ENCODE assay signal across 9 mouse cellular contexts in genomic region chr5:120302307-120302706, GRCm38 (mm10).
DNase-seq lines count a peak whose midpoint lies in the region; ATAC-seq and TF ChIP-seq lines count a peak whose summit lies in the region.
"Had no signal": no experiment of that assay in that cellular context is flagged by ENCODE, and none has a peak within 500 bp of the region (broad histone marks: within the 10 kb centered on the region; RNA-seq: fewer than 3 reads in every experiment).

No protein-coding gene starts in this region.

- no peak overlapping the region for H3K9ac ChIP-seq in kidney, postnatal 0 days (ENCODE audit: low read depth, low read length)
- H3K9ac ChIP-seq in embryonic facial prominence, embryonic 13.5 days, result peak overlapping the region; percentile 54; the same call in 1 of the 2 replicates
- H3K9ac ChIP-seq in intestine, embryonic 14.5 days (ENCODE audit: low read length), result peak overlapping the region; percentile 13; the same call in 1 of the 2 replicates
- peak overlapping the region; percentile 66 for H3K9ac ChIP-seq in neural tube, embryonic 13.5 days

- H3K9me3 ChIP-seq in kidney, postnatal 0 days (replicated peaks; ENCODE audit: low read length), result no peaks in the 10 kb centered on the region
- H3K9me3 ChIP-seq in embryonic facial prominence, embryonic 13.5 days, result no peaks in the 10 kb centered on the region
- no peaks in the 10 kb centered on the region for H3K9me3 ChIP-seq in intestine, embryonic 14.5 days (ENCODE audit: control insufficient read depth, low read length)
- no peaks in the 10 kb centered on the region for H3K9me3 ChIP-seq in neural tube, embryonic 13.5 days

- H3K4me3 ChIP-seq in kidney, postnatal 0 days (replicated peaks; ENCODE audit: low read depth, low read length), result peak overlapping the region; percentile 23
- peak overlapping the region; percentile 41 for H3K4me3 ChIP-seq in embryonic facial prominence, embryonic 13.5 days
- H3K4me3 ChIP-seq in intestine, embryonic 14.5 days (ENCODE audit: low read depth, low read length), result peak overlapping the region; percentile 25
- peak overlapping the region; percentile 32 for H3K4me3 ChIP-seq in neural tube, embryonic 13.5 days

- intact Hi-C loops in gastrocnemius, postnatal 36 days (cut with DNase I), result no loop called here

- H3K27ac ChIP-seq in kidney, postnatal 0 days, result no peak overlapping the region
- H3K27ac ChIP-seq in embryonic facial prominence, embryonic 13.5 days, result no peak overlapping the region
- H3K27ac ChIP-seq in intestine, embryonic 14.5 days (ENCODE audit: low read depth), result no peak overlapping the region
- peak overlapping the region; percentile 82 for H3K27ac ChIP-seq in neural tube, embryonic 13.5 days (replicated peaks)

- ATAC-seq in kidney, postnatal 0 days (replicated peaks; ENCODE audit: low FRiP score, low read depth), result peak; percentile 15; the same call in 1 of the 2 replicates
- ATAC-seq in embryonic facial prominence, embryonic 13.5 days (ENCODE audit: insufficient number of reproducible peaks, insufficient read depth, low FRiP score, low TSS enrichment, low read depth), result no peak
- no peak for ATAC-seq in intestine, embryonic 14.5 days (replicated peaks; ENCODE audit: low FRiP score, low TSS enrichment, low read depth)
- peak; percentile 33; the same call in 1 of the 2 replicates for ATAC-seq in neural tube, embryonic 13.5 days (ENCODE audit: low read depth)

- peaks cover 36% of the 10 kb centered on the region for H3K27me3 ChIP-seq in kidney, postnatal 0 days (ENCODE audit: insufficient read depth, low read length)
- peaks cover 92% of the 10 kb centered on the region for H3K27me3 ChIP-seq in embryonic facial prominence, embryonic 13.5 days
- H3K27me3 ChIP-seq in intestine, embryonic 14.5 days (replicated peaks; ENCODE audit: control insufficient read depth, insufficient read depth, low read length), result peaks cover 68% of the 10 kb centered on the region
- peaks cover 86% of the 10 kb centered on the region for H3K27me3 ChIP-seq in neural tube, embryonic 13.5 days

- H3K36me3 ChIP-seq in kidney, postnatal 0 days (ENCODE audit: insufficient read depth, low read length), result no peaks in the 10 kb centered on the region
- H3K36me3 ChIP-seq in embryonic facial prominence, embryonic 13.5 days, result no peaks in the 10 kb centered on the region
- no peaks in the 10 kb centered on the region for H3K36me3 ChIP-seq in intestine, embryonic 14.5 days (ENCODE audit: control insufficient read depth, insufficient read depth, low read length)
- H3K36me3 ChIP-seq in neural tube, embryonic 13.5 days, result no peaks in the 10 kb centered on the region

- H3K4me2 ChIP-seq in kidney, postnatal 0 days (ENCODE audit: low read length), result peak overlapping the region; percentile 51
- peak overlapping the region; percentile 66 for H3K4me2 ChIP-seq in embryonic facial prominence, embryonic 13.5 days
- H3K4me2 ChIP-seq in intestine, embryonic 14.5 days (ENCODE audit: low read length), result peak overlapping the region; percentile 54
- H3K4me2 ChIP-seq in neural tube, embryonic 13.5 days, result peak overlapping the region; percentile 56

- under 1% methylated on average over 47 of the region's 47 CpGs for WGBS in kidney, postnatal 0 days
- 1% methylated on average over 45 of the region's 47 CpGs for WGBS in embryonic facial prominence, embryonic 13.5 days
- 2% methylated on average over 47 of the region's 47 CpGs for WGBS in intestine, embryonic 14.5 days
- whole genome bisulfite sequencing in neural tube, embryonic 13.5 days, result 1% methylated on average over 47 of the region's 47 CpGs

- DNase-seq in kidney, postnatal 0 days (ENCODE audit: low spot score), result no peak
- DNase-seq in kidney, adult 9 months, result no peak
- DNase-seq in intestine, embryonic 14.5 days (ENCODE audit: low spot score), result no peak
- DNase-seq in left cerebral cortex, adult 11 months (ENCODE audit: low spot score), result no peak
- DNase-seq in frontal cortex, postnatal 10 days (ENCODE audit: low spot score in 2 of 2), result no peak
- DNase-seq in gastrocnemius, postnatal 36 days, result no peak
- DNase-seq: kidney, adult 2 months had no signal

- TF ChIP-seq CTCF in kidney, postnatal 0 days (IDR thresholded peaks at IDR 0.05; ENCODE audit: low read depth), result no peak

- no peaks in the 10 kb centered on the region for H3K4me1 ChIP-seq in kidney, postnatal 0 days (replicated peaks; ENCODE audit: insufficient read depth, low read length)
- peaks cover 21% of the 10 kb centered on the region; the same call in 1 of the 2 replicates for H3K4me1 ChIP-seq in embryonic facial prominence, embryonic 13.5 days
- 0 out of 2 replicates have a peak, but pooled peaks cover 6% of the 10 kb centered on the region for H3K4me1 ChIP-seq in intestine, embryonic 14.5 days (replicated peaks; ENCODE audit: control insufficient read depth, insufficient read depth, low read length)
- H3K4me1 ChIP-seq in neural tube, embryonic 13.5 days (replicated peaks), result peaks cover 56% of the 10 kb centered on the region

Comparison
In these comparisons a context has a peak if more than half of its experiments do, and no peak if none do; other contexts are left out.
1. ATAC-seq: peak in kidney, postnatal 0 days (single experiment) and neural tube, embryonic 13.5 days (single experiment); none in embryonic facial prominence, embryonic 13.5 days (single experiment) and intestine, embryonic 14.5 days (single experiment).
2. Peak in every context shown above with its lines, with median percentiles within 50 percentile points of each other: H3K4me2 ChIP-seq and H3K4me3 ChIP-seq.